Mouse (Mus musculus) yolk sac, embryonic 10.5 days (tissue): ENCODE measurements around the gene Bud13.
"Not testable (repeated sequence)": the region's sequence is repeated elsewhere in the genome, so short reads cannot be mapped to it uniquely, and the experiment has no call there.

Experiments used
- DNase-seq: peaks from one replicate; pipeline ENCODE4 v3.0.0-alpha.2; 2017; ENCODE audit warnings: low spot score

Bud13 gene

GRCm38 (mm10) chr9:46302142-46302541 is 19.3 kb downstream of the Bud13 start:
- no peak for DNase-seq

- no peak for DNase-seq
Measured at GRCm38 (mm10) chr9:46309121-46309520, 26.3 kb downstream of the Bud13 start.

- peak; percentile 57 for DNase-seq
Measured at GRCm38 (mm10) chr9:46314507-46314906, 31.7 kb downstream of the Bud13 start.

GRCm38 (mm10) chr9:46314921-46315320 is 32.1 kb downstream of the Bud13 start:
- no peak for DNase-seq

- no peak for DNase-seq
Measured at GRCm38 (mm10) chr9:46315807-46316365, 33.1 kb downstream of the Bud13 start.

- no peak for DNase-seq
Measured at GRCm38 (mm10) chr9:46316388-46316787, 33.6 kb downstream of the Bud13 start.

- DNase-seq = no peak
Measured at GRCm38 (mm10) chr9:46316909-46317308, 34.1 kb downstream of the Bud13 start.

GRCm38 (mm10) chr9:46317957-46318356 is 35.1 kb downstream of the Bud13 start:
- DNase-seq = no peak

GRCm38 (mm10) chr9:46319886-46320285 is 37.1 kb downstream of the Bud13 start, which contains the start of gene 4931429L15Rik:
Gene 4931429L15Rik, minus strand, starts transcription at chr9:46319986.
- DNase-seq = not testable (repeated sequence)

- DNase-seq = no peak
Measured at GRCm38 (mm10) chr9:46320461-46320860, 37.7 kb downstream of the Bud13 start.

GRCm38 (mm10) chr9:46326694-46327405 is 44.0 kb downstream of the Bud13 start:
- DNase-seq = no peak

- no peak for DNase-seq
Measured at GRCm38 (mm10) chr9:46327706-46328571, 45.1 kb downstream of the Bud13 start.

GRCm38 (mm10) chr9:46328572-46329249 is 45.9 kb downstream of the Bud13 start:
- DNase-seq = peak; percentile 25

- peak; percentile 47 for DNase-seq
Measured at GRCm38 (mm10) chr9:46329250-46329648, 46.4 kb downstream of the Bud13 start.

GRCm38 (mm10) chr9:46329801-46330585 is 47.2 kb downstream of the Bud13 start:
- DNase-seq = no peak

GRCm38 (mm10) chr9:46330586-46330895 is 47.7 kb downstream of the Bud13 start:
- DNase-seq = no peak

GRCm38 (mm10) chr9:46331301-46331700 is 48.5 kb downstream of the Bud13 start:
- DNase-seq = no peak

GRCm38 (mm10) chr9:46334471-46335025 is 51.7 kb downstream of the Bud13 start:
- DNase-seq = no peak

GRCm38 (mm10) chr9:46335461-46335995 is 52.7 kb downstream of the Bud13 start:
- DNase-seq = no peak

GRCm38 (mm10) chr9:46336294-46336693 is 53.5 kb downstream of the Bud13 start:
- not testable (repeated sequence) for DNase-seq

- no peak for DNase-seq
Measured at GRCm38 (mm10) chr9:46337331-46337730, 54.5 kb downstream of the Bud13 start.
